Mouse (Mus musculus): ENCODE results near the gene Cklf.

- no peak for TF ChIP-seq CTCF (IDR thresholded peaks at IDR 0.05; ENCODE audit: borderline replicate concordance, insufficient read depth, low read depth, low read length)
- no peak for TF ChIP-seq POLR2A (IDR thresholded peaks at IDR 0.05; ENCODE audit: borderline replicate concordance, insufficient read depth, low read length)
These were observed 1.1 kb upstream of the Cklf start for GRCm38 (mm10) chr8:104249442-104249996.

Measured in cerebellum, adult 2 months (tissue).